Mouse (Mus musculus) heart, adult 2 months (tissue): ENCODE results near the gene Wtap. TPM values are rescaled to one million over a fixed set of nuclear protein-coding genes. Genes with fewer than 3 reads are reported as not detected.
"Not testable (repeated sequence)": the region's sequence is repeated elsewhere in the genome, so short reads cannot be mapped to it uniquely, and the experiment has no call there.

Experiments used
- DNase-seq, 2 experiments: peaks; one replicate each; pipeline ENCODE4 v3.0.0; 2021
- H3K27ac ChIP-seq: fragments of 200-600 bp; 2 replicates; pipeline ENCODE4 v1.8.1; 2022
- H3K27me3 ChIP-seq: fragments of 200-500 bp; 2 replicates; pipeline ENCODE4 v1.6.1; 2012; ENCODE audit warnings: mild to moderate bottlenecking, low read length, inconsistent platforms, mixed read lengths; ENCODE audit not compliant: control insufficient read depth, insufficient read depth
- H3K36me3 ChIP-seq: fragments of 200-500 bp; 2 replicates; pipeline ENCODE4 v1.6.1; 2012; ENCODE audit warnings: low read length, inconsistent platforms; ENCODE audit not compliant: control insufficient read depth, insufficient read depth
- H3K4me1 ChIP-seq: fragments of 200-500 bp; 2 replicates; pipeline ENCODE4 v1.6.1; 2011; ENCODE audit warnings: low read length; ENCODE audit not compliant: control insufficient read depth, insufficient read depth
- H3K4me3 ChIP-seq: fragments of 200-600 bp; 2 replicates; pipeline ENCODE4 v1.8.1; 2022
- H3K79me2 ChIP-seq: fragments of 200-500 bp; replicated peaks from 2 replicates; pipeline ENCODE4 v1.6.1; 2012; ENCODE audit warnings: mild to moderate bottlenecking, inconsistent platforms, low read length, moderate library complexity, mixed read lengths; ENCODE audit not compliant: control insufficient read depth, insufficient read depth
- H3K9ac ChIP-seq: fragments of 200-500 bp; 2 replicates; pipeline ENCODE4 v1.6.1; 2012; ENCODE audit warnings: low read depth, mild to moderate bottlenecking, control low read depth, inconsistent platforms, low read length, mixed read lengths
- CTCF ChIP-seq: fragments of 200-600 bp; IDR thresholded peaks from 2 replicates; pipeline ENCODE4 v1.8.1; 2022; ENCODE audit warnings: antibody characterized with exemption, mild to moderate bottlenecking, moderate library complexity
- EP300 ChIP-seq: fragments of 200-500 bp; IDR thresholded peaks from 2 replicates; pipeline ENCODE4 v1.6.1; 2011; ENCODE audit warnings: low read depth, low read length, control low read depth; ENCODE audit not compliant: insufficient read depth
- POLR2A ChIP-seq: fragments of 200-500 bp; IDR thresholded peaks from 2 replicates; pipeline ENCODE4 v1.6.1; 2011; ENCODE audit warnings: mild to moderate bottlenecking, low read depth, low read length, control low read depth; ENCODE audit not compliant: insufficient read depth
- WGBS: fragments of 180-500 bp; shearing (Covaris S2); methylation state at CpG from one replicate; pipeline ENCODE4 v1.1.7; 2018; 5-methylcytosine and 5-hydroxymethylcytosine counted together
- intact Hi-C: fragments of 180-260 bp; cut with DNase I; formaldehyde crosslinking; loops from one replicate; pipeline ENCODE4 v1.15.1; 2025
- long read RNA-seq: library from polyadenylated mRNA; stranded (forward); transcript quantifications from one replicate; pipeline ENCODE4 v2.0.0, GENCODE M21; 2021
- polyA plus RNA-seq: library from polyadenylated mRNA; depleted of rRNA; stranded (reverse); fragments of >200 nt; gene quantifications from 2 replicates; pipeline ENCODE4 v1.2.3, GENCODE M21; 2012; rRNA removed
- total RNA-seq, 2 experiments: library from RNA; stranded (reverse); gene quantifications; 2 replicates each; pipeline ENCODE4 v1.2.3; 2021

Wtap gene
- total RNA-seq, result 10 to 100 TPM; 30.7 to 34.0 TPM
- 12.3 and 24.2 TPM in 2 replicates for polyA plus RNA-seq
- long read RNA-seq, transcript Wtap-204 (6 exons, 3,187 nt), result major isoform, 13 of 25 reads
- long read RNA-seq, transcript Wtap-205 (6 exons, 2,442 nt), result minor isoform, 6 of 25 reads
- long read RNA-seq, partial matches to known transcripts, result 0 of 25 reads
- long read RNA-seq, other reads (novel, unspliced or antisense), result 1 of 25 reads

- no peak for DNase-seq
- Histone ChIP-seq H3K4me1 (peaks cover 3% of the 10 kb centered on the region), H3K9ac (no peak within 1 kb of the TSS), H3K27me3 (no peaks in the 10 kb centered on the region), H3K4me3 (peak within 1 kb of the TSS; percentile 79), H3K79me2 (no peaks in the 10 kb centered on the region), H3K27ac (peak within 1 kb of the TSS; percentile 100), H3K36me3 (peaks cover 8% of the 10 kb centered on the region)
- TF ChIP-seq EP300, result no peak
- TF ChIP-seq POLR2A, result no peak
- TF ChIP-seq CTCF, result no peak
- WGBS, result 69% methylated on average over 1 of the region's 1 CpGs
- intact Hi-C loops, result no loop called here
Measured at GRCm38 (mm10) chr17:12994069-12994468, at the start of gene Wtap. Wtap (minus strand) TSS chr17:12994169.

GRCm38 (mm10) chr17:13036627-13037192, 42.7 kb upstream of the Wtap start:
- H3K4me3 ChIP-seq, DNase-seq, H3K79me2 ChIP-seq, H3K27me3 ChIP-seq, H3K36me3 ChIP-seq, H3K27ac ChIP-seq, H3K4me1 ChIP-seq, intact Hi-C loops, H3K9ac ChIP-seq: not testable (repeated sequence)
- 73% methylated on average over 4 of the region's 12 CpGs for WGBS

GRCm38 (mm10) chr17:13013316-13013715, 19.3 kb upstream of the Wtap start:
- peaks cover 21% of the 10 kb centered on the region for H3K36me3 ChIP-seq
- no peak for TF ChIP-seq CTCF
- TF ChIP-seq POLR2A, result 0 out of 2 replicates have a peak, but pooled peaks have one; percentile 1
- intact Hi-C loops, result loop anchor here (5.0 kb wide), 1 partner anchor 131 kb away; no protein-coding TSS in a partner anchor

GRCm38 (mm10) chr17:13009887-13010286, 15.9 kb upstream of the Wtap start:
- intact Hi-C loops, result loop anchor here (1.0 to 5.0 kb wide), 3 partner anchors 50 to 128 kb away; partner anchors contain the start of genes Acat2 and Mrpl18
- no peaks in the 10 kb centered on the region for H3K27me3 ChIP-seq
- WGBS, result 12% methylated on average over 3 of the region's 3 CpGs
- peak overlapping the region; percentile 23; the same call in 1 of the 2 replicates for H3K4me3 ChIP-seq
- H3K27ac ChIP-seq, result no peak overlapping the region
- peaks cover 3% of the 10 kb centered on the region; the same call in 1 of the 2 replicates for H3K4me1 ChIP-seq
- no peak overlapping the region for H3K9ac ChIP-seq
- H3K79me2 ChIP-seq, result no peaks in the 10 kb centered on the region
- no peak for TF ChIP-seq EP300
- TF ChIP-seq CTCF, result peak; percentile 83
- H3K36me3 ChIP-seq, result peaks cover 13% of the 10 kb centered on the region
- DNase-seq, result peak in 1 of 2 experiments; percentile 29

More at GRCm38 (mm10) chr17:13013316-13013715, 19.3 kb upstream of the Wtap start:
- Histone ChIP-seq H3K4me1 (peaks cover 3% of the 10 kb centered on the region; the same call in 1 of the 2 replicates), H3K27ac (no peak overlapping the region), H3K9ac (no peak overlapping the region), H3K79me2 (no peaks in the 10 kb centered on the region), H3K4me3 (no peak overlapping the region), H3K27me3 (no peaks in the 10 kb centered on the region)
- 65% methylated on average over 3 of the region's 3 CpGs for WGBS
- no peak for DNase-seq

- H3K79me2 ChIP-seq, result no peaks in the 10 kb centered on the region
- H3K4me1 ChIP-seq, result peaks cover 3% of the 10 kb centered on the region; the same call in 1 of the 2 replicates
- TF ChIP-seq POLR2A, result no peak
- no peak for TF ChIP-seq CTCF
- TF ChIP-seq EP300, result no peak
- peak; percentile 38 to 40 for DNase-seq
- peaks cover 11% of the 10 kb centered on the region for H3K36me3 ChIP-seq
- H3K27ac ChIP-seq, result peak overlapping the region; percentile 95
- H3K4me3 ChIP-seq, result peak overlapping the region; percentile 81
- 4% methylated on average over 10 of the region's 10 CpGs for WGBS
- H3K27me3 ChIP-seq, result no peaks in the 10 kb centered on the region
- intact Hi-C loops, result no loop called here
- H3K9ac ChIP-seq, result peak overlapping the region; percentile 94
Measured at GRCm38 (mm10) chr17:13008528-13008927, 14.6 kb upstream of the Wtap start.

GRCm38 (mm10) chr17:13007730-13008425, 13.9 kb upstream of the Wtap start:
- H3K27me3 ChIP-seq, result no peaks in the 10 kb centered on the region
- under 1% methylated on average over 75 of the region's 76 CpGs for WGBS
- peak; percentile 99 for DNase-seq

More at GRCm38 (mm10) chr17:13007730-13008425, 13.9 kb upstream of the Wtap start:
- Histone ChIP-seq H3K27ac (peak overlapping the region; percentile 95), H3K36me3 (peaks cover 11% of the 10 kb centered on the region), H3K4me3 (peak overlapping the region; percentile 81), H3K4me1 (peaks cover 3% of the 10 kb centered on the region; the same call in 1 of the 2 replicates), H3K9ac (peak overlapping the region; percentile 94), H3K79me2 (no peaks in the 10 kb centered on the region)
- TF ChIP-seq POLR2A, result peak; percentile 97
- TF ChIP-seq CTCF, result peak; percentile 37; the same call in 1 of the 2 replicates
- TF ChIP-seq EP300, result peak; percentile 68; the same call in 1 of the 2 replicates
- intact Hi-C loops, result loop anchor here (1.0 kb wide), 1 partner anchor 16 kb away; no protein-coding TSS in a partner anchor
